Mouse (Mus musculus) WW6 (cell line): ENCODE results near the gene Guk1.
"Not testable (repeated sequence)": the region's sequence is repeated elsewhere in the genome, so short reads cannot be mapped to it uniquely, and the experiment has no call there.

Experiments
- DNase-seq: peaks from one replicate; pipeline ENCODE4 v3.0.0-alpha.2; 2013; ENCODE audit warnings: low read depth, low spot score

Gene Guk1

DNA sequence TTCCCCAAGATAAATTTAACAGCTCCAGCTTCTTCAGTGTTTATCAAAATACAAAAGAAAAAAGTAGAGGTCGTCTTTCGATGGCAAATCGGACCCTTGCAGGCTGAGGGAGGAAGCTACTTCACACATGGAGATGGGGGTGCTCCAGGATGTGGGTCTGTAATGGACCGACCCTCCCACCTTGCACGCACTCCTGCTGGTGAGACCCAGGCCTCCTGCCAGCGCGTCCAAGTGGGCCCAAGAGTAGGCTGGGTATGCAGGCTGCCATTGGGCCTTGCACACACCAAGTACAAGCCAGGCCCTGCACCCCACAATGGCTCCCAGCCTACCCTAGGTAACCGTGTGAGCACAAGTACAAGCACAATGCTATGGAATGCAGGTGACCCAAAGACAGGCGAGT lies 19.5 kb upstream of the Guk1 start:
- DNase-seq = not testable (repeated sequence)

DNA sequence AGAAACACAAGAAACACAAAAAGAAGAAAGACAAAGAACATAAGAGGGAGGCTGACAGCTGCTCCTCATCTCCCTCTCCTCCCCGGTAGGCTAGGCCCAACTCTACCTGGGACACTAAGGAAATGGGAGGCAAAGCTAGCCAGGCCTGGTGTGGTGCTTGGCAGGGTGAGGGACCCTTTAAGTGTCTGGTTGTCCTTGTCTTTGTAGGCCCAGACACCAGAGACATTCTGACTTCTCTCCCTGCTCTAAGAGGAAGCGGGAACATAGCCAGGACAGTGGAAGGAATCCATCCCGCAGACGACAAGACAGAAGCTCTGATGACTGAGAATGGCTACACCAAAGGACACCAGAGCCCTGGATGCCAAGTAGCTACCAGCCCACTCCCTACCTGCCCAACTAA lies 18.0 kb upstream of the Guk1 start:
- DNase-seq = no peak

DNA sequence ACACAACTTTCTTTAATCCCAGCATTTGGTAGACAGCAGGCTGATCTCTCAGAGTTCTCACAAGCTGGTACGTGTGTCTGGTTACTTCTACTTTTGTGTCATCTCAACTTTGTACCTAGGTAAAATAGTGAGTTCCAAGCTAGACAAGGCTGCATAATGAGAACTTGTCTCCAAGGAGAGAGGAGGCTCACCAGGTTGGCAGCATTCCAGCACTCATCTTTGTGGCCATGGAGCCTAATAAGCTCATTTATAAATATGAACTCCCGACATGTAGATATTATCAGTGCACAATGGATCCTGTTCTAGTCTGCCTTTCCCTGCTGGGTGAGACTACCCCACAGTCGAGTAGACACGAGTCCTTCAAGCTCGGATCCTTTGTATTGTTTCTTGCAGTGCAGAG lies 17.6 kb upstream of the Guk1 start:
- no peak for DNase-seq

DNA sequence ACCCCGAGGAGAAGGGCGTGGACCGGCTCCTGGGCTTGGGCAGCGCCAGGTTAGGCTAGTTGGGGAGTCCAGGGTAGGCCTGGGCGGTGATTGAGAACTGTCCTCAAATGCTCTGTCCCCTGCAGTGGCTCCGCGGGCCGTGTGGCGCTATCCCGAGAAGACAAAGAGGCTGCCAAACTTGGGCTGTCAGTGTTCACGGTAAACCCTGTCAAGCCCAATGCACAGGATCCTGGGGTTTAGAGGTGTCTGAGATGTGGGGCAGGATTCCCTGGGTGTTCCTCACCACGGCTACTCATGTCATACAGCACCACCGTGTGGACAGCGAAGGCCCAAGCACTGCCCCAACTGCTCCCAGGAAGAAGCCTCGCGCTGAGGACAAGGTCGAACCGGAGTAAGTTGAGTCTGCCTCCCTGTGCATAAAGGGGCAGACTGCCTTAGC lies 17.0 kb upstream of the Guk1 start:
- no peak for DNase-seq

DNA sequence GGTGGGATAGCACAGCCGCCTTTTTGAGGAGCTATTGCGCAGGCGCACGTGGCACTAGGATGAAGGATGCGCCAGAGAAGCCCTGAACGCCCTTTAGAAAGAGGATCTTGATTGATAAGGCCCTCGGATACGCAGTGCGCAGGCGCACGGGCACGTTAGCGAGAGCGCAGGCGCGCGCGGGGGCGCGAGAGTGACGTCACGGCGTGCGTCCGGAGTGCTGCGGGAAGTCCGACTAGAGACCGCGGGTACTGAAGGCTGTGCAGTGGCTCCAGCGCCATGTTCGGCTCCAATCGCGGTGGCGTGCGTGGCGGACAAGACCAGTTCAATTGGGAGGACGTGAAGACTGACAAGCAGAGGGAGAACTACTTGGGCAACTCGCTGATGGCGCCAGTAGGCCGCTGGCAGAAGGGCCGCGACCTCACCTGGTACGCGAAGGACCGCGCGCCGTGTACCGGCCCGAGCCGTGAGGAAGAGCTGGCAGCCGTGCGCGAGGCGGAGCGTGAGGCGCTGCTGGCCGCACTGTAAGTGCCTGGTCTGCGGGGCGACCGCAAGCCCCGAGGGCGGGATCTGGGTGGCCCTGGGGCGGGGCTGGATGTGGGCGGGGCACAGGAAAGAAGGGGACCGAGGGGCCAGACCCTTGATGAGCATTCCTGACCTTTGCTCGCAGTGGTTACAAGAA lies 16.3 kb upstream of the Guk1 start, which contains the start of gene 2310033P09Rik:
TSS of gene 2310033P09Rik (plus strand) at position 169 of the 679 bp plus-strand sequence.
- DNase-seq = peak; percentile 97

DNA sequence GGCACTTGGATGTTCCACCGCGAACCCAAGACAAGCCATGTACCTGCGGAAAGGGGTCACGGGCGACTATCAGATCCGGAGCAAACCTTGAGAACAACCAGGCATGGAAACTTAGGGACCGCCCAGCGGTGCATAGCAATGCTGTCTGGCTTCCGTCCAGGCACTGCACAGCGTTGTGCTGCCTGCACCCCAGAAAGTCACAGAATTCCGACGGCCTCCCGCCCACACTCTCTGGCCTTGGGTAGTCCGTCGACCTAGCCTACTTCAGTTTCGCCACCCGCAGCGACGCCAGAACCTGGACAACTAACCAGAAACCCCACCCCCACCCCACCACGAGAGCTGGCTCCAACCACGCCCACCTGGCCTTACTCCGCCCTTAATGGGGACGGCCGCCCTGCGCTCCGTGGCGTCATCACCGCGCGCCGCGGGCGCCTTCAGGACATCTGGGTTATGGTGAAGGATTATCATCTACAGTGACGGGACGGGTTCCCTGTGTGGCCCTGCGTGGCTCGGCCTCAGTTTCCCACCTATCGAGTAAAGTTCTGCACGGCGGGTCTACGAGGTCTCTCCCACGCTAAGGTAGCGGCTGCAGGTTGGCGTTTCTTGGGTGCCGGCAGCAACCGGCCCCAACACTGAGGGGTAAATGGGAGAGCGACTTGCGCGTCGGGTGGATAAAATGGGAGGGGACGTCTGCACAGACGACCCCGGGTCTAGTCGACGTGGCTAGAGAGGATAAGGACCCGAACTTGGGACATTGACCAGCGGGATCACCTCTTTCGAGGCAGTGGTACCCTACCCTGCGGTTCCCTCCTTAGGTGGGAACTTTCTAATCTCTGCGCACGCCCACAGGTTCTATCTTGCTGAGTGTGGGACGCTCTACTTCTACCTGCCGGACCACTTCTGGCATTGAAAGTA lies 10.3 kb upstream of the Guk1 start, which contains the start of gene Mrpl55:
TSS of gene Mrpl55 (plus strand) at position 406 of the 915 bp plus-strand sequence.
- peak; percentile 97 for DNase-seq

DNA sequence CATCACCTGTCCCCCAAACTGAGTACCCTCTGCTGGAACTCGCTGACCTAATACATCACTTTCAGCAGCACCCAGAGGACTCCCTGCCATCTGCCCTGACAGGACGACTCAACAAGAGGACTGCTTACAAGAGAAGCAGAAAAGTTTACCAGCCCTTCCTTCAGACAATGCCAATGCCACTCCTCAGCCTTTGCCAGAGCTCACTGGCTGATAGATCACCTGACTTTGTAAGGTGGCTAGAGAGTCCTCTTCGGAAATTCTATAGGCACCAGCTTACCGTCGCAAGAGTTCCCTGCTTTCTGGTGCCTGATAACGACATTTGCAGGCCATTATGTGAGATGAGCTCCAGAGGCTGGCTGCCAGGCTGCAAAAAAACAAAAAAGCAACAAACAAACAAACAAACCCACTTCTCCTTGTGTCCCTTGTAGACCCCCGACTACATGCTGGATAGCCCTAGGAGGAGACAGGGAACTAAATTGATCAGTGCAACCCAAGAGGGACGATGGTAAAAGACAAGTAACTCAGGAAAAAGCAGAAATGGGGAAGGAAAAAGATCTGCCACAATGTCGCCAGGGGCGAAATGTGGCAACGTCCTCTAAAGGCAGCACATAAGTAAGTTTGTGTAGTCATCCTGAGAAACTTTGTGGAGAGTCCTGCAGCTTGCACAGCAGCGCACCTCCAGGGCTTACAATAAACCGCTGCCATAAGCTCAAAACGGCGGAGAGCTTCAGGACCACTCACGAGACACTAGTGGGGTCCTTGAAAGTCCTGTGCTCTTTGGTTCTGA lies 9.4 kb upstream of the Guk1 start:
- no peak for DNase-seq

DNA sequence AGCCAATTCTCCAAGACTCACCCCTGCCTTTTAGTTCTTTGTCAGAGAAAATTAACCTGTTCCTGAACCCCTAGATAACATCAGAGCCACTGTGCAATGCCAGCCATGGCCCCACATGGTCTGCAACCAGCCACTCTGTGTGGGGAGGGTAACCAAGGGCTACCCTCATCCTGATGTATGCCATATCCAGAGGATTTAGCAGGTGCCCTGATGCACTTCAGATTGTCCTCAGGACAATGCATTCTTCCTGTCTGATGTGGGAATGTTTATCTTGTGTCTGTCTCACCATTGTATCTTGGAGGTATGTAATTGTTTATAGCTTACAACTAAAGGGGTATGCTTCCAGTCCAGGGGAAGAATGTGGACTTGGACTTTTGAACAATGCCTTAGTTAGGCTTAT lies 4.2 kb upstream of the Guk1 start:
- no peak for DNase-seq

DNA sequence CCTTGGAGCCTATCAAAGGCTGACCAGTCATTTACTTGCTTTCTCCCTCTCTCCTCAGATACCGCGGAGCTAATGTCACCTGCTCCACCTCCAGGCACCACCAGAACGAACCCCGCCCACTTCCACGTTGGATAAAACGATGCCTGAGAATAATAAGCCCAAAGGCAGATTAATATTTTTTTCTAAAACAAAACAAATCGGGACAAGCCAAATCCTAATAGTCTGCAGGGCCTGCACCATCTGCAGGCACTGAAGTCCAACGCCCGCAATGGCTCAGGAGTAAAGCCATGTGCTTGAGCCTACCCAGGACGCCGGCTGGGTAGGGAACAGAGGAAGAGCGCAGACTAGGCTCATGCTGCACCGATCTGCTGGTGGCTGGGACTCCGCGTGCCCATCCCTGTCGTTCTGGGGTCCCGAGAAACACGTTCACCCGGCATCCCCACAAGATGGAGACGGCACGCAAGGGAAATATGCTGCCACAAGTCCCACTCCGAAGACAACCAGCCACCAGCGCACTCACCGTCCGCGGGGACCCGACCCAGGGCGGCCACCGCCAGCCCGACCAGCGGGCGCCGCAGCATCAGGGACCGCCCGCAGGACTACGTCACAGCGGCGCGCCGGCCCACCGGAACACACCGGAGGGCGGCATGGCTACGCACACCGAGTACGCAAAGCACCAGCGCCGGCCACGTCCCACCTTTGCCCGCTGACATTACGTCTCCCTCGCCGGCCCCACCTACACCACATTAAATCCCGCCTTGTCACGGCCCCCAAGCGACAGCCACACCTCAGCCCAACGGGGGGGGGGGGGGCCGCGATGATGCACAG lies 567 bp downstream of the Guk1 start:
- DNase-seq = peak; percentile 91

DNA sequence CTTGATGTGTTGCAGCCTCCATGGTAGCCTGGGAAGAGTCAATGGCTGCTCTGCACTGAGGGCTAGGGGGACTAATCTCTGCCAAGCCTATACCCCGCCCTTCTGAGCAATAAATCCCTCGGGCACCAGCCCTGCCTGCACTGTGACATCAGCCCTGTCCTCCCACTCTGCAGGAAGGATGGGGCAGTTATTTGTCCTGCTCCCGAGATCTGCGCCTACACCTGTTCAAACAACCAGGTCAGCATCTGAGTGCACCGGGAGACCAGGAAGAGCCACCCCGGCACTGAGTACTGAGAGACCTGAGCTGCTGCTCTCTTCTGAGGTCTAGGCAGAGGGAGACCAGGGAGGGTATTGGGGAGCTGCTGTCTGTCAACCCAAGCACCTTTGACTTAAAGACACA lies 4.3 kb downstream of the Guk1 start:
- no peak for DNase-seq

DNA sequence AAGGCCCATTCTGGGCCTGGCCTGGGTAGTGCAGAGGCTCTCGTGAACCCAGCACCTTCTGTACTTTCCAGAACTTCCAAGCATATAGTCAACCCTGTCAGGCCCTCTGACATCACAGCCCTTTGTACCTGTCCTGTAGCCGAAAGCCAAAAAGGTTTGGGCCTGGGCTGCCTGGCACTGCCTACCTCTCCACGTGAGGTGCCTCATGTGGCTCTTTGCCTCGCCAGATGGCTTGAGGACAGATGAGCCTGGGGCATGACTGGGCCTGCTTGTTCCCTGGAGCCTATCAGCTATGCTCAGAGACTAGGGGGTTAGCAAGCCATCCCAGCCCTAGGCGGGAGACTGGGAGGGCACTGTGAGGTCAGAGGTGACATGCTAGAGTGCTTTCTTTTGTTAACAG lies 6.5 kb downstream of the Guk1 start:
- DNase-seq = no peak

DNA sequence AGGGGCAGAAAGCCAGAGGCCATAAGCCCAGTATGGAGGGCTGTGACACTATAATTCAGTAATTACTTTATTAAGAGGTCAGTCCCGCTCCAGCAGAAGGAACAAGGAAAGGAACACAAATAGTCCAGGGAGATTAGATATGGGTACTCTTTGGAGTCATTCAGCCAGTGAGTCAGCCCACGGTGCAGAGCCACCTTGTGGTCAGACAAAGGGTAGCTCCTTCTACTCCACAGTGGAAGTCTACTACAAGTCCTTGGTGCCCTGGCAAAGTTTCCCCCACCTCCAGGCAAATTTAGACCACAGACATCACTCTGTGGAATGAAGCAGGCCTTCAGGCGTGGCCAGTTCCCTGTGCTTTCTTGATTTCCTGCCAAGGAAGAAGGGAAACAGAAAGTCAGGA lies 8.2 kb downstream of the Guk1 start:
- no peak for DNase-seq

DNA sequence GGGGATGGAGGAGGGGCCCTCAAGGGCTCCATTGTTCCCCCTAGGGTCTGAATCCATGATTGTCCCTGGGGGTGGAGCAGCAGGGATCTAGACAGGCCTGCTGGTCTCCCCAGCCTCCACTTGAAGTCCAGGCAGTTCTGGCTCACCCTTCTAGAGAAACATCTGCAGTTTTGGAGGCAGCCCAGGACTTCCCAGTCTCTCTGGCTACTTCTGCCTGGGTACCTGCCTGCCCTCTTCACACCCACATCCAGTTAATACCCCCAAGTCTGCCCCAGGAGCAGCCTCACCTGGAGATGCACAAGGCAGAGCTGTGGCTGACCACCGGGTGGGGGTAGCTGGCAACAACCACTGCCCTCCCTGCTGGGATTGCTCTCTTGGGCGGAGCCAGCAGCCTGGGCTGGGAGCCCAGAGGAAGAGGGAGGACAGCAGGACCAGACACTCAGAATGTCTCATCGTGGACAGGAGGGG lies 9.1 kb downstream of the Guk1 start, which contains the start of gene Gjc2:
TSS of gene Gjc2 (minus strand) at position 350 of the 468 bp plus-strand sequence.
- DNase-seq = no peak

DNA sequence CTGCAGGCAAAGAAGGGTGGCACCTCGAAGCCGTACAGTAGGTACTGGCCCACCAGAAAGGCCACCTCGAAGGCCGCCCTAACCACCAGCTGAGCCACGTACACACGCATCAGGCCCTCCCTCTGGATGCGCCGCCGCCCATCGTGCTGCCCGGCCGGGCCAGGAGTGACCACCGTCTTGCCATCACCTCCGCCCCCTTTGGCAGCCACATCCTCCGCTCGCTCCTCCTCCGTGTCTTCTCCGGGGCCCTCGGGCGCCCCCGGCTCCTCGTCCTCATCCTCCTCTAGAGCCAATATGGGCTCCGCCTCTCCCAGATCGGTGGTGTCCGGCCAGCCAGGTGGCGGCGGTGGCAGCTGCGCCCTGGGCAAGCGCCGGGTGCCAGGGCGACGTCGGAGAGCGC lies 15.1 kb downstream of the Guk1 start:
- no peak for DNase-seq

DNA sequence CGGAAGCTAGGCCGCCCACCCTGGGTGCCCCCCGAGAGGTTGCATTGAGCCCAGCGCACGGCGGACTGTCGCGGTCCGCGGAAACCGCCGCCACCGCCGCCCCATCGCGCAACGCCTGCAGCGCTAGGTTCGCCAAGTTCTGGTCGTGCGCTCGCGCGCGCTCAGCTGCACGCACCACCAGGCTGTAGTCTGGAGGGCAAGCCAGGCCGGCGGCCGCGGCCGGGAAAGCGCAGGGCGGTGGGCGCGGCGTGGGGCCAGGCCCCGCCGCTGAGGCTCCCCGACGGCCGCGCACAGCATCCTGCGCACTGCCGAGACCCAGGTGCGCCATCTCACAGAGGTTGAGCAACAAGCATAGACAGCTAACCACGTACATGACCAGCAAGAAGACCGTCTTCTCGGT lies 15.5 kb downstream of the Guk1 start:
- no peak for DNase-seq

DNA sequence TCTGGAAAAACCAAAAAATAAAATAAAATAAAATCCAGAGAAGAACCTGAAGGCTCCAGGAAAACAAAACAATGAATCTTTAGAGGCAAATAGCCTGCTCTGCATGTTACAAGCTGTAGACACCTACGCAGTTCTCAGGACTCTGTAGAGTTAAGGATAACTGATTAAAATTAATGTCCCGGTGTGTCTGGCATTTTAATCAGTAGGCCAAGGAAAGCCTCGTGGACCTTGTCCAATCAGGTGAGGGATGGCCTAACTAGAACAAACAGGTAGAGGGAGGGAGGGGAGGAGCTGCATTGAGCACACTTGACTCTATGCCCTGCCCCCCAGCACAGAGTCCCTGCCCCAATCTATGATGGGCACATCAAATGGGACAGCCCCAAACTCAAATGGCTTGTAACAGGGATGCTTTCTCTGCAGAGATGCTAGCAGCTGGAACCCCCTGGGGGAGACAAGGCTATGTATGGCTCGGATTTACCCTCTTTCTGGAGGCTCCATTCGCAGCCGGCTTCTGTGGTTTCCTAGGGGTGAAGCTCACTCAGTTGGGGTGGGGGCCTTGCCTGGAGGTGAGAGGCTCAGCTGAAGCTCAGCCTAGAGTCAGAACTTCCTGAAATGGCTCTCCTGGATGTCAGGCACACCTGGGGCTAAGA lies 17.7 kb downstream of the Guk1 start:
- DNase-seq = no peak

DNA sequence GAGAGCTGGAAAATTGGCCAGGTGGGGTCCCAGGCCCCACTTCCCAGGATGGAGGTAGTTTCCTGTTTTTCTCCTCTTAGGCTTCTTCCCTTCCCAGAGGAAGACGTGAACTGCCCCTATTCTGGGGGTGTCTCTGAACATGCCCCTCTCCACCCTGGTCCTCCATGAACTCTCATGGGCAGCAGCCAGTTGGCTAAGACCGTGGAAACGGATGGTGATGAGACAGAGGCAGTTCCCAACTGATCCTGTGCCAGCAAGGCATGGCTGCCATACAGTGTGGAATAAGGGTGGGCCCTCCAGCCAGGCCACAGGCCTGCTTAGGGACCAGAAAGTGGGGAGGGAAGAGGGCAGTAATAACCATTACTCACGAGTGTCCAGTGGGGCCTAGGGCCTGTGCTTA lies 21.5 kb downstream of the Guk1 start:
- DNase-seq = no peak

DNA sequence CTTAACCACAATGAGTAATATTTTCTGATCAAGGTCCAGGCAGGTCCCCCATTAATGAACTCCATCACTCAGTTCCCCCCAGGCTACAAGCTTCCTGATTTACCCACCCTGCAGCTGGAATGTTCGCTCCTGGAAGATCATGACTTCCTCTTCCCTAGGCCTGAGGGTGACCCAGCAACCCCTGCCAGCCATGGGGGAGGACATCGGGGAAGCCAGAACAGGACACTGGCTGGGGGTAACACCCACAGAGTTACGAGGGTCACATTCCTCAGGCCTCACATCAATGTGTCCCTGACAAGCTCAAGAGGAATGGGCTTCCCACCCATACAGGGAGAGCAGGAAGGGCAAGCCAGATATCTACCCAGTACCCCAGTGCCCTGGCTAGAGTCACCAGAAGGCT lies 22.2 kb downstream of the Guk1 start:
- DNase-seq = no peak

DNA sequence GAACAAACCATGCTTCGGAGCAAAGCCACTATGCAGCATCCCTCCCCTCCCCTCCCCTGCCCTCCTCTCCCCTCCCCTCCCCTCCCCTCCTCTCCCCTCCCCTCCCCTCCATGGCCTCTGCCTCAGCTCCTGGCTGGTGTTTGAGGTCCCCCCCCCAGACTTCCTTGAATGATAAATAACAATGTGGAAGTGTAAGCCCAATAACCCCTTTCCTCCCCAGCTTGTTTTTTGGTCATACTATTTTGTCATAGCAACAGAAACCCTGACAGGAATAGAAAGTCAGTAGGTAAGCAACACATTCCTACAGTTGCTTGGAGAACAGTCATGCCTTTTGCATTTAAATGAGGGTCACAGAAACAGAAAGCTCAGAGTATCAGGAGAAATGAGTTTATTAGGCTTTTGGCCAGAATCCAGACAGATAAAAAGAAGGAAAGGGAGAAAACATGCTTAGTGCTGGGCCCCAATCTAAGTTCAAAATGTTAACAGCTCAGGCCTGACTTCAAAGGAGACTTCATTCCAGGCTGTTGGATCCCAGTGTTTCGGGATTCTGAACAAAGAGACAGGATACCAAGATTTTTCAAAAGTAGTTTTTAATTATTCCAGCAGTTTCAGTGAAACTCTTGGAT lies 26.3 kb downstream of the Guk1 start:
- no peak for DNase-seq

DNA sequence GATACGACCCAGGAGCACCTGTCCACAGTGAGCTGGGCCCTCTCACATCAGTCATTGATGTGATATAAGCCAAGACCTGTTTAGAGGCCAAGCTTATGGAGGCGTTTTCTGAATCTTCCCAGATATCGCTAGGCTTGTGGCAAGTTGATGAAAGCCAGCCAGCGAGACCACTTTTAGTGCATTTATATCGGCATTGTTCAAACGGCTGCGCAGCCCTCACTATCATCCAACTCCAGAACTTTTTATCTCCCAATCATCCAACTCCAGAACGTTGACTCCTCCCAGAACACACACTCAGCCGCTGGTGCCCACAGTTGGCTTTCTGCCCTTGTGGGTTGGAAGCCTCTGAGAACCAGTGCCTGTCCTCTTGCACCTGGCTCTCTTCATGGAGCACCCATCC lies 27.6 kb downstream of the Guk1 start:
- DNase-seq = no peak
